Mouse (Mus musculus) cerebellum, adult 11-12 months (tissue): ENCODE measurements at regions not wholly inside any gene's neighbourhood (a gene's known extent, or its start where the extent isn't known, plus 50 kb on each side); places are given as distances from the start of the nearest gene placed in this dataset.

ENCODE experiments used
- DNase-seq: peaks from one replicate; pipeline ENCODE4 v3.0.0; 2022

DNA sequence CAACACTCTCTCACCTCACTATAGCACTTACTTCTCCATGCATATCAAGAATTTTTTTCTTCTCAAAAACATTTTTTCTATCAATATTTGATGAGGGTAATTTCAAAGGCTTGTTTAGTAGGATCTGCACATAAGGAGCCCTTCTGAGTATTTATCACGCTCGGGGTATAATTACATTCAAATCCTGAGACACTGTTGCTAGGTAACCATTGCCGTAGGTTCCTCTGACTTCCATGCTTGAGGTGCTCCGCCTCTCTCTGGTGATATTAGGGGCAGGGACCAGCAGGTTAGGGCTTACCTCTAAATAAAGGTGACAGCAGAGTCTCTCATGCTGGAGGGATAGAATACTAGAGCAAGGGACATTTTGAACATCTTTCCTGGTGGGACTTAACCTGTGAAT is 54.4 kb upstream of the 9630041A04Rik start:
- DNase-seq = no peak

- no peak for DNase-seq
These were observed 64.9 kb upstream of the 9630041A04Rik start for GRCm38 (mm10) chr9:101796718-101797117.

GRCm38 (mm10) chr9:101796063-101796462 is 65.6 kb upstream of the 9630041A04Rik start:
- no peak for DNase-seq

DNA sequence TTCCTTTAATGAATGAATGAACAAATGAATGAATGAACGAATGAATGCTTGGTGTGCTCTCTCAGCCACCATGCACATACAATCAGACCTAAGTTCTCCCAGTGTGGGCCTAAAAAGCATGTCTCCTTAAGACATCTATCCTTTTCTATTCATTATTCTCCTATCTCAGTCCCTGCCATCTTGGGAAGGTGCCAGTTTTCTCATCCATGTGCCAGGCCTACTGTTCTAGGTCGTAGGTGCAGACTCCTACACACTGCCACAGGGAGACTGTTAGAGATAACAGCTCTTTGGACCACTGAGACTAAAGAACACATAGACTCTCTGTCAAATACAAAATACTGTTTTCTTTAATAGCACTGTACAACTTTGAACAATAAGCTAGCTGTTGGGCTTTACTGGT is 66.2 kb upstream of the 9630041A04Rik start:
- DNase-seq = no peak

DNA sequence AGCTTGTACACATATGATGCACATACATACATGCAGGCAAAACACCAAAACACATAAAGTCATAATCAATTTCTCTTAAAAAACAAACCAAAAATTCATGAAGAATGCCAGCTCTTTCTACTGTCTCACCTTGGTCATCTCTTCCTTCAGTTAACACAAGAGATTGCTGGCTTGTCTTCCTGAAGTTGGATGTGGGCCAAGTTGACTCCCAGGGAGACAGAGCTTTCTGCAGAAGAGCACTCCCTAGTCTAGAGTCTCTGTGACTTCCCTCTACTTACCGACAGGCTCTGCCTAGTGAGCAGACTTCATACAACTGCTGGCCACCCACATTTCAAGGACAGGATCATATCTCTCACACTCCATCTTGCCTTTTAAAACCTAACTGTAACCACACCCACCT is 70.7 kb upstream of the 9630041A04Rik start:
- no peak for DNase-seq

DNA sequence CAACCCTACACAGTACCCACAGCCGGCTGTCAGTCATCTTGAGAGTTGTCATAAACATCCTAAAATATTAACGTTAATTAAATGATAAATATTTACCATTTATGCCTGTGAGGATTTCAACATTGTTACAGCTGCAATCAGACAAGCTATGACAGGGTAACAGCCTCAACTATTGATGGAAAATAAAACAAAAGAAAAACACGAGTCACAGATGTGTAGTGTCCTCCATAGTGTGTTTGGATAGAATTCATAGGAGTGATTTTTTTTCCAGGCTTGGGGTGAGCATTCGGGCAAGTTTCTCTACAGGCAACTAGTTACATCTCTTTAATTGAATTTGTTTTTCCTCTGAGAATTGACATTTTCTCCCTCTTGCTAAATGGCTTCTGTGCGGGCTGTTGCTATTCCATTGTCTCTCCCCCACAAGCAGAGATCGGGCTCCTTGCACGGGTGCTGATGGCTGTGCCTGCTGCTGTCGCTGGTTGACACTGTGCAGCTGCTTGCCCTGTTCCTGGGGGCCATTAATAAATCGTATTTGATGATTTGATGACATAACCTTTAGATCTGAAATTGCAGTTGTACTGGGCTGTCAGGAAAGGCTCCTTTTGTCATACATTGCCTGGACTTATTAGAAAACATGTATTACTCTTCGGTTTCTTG is 120.6 kb upstream of the 9630041A04Rik start:
- DNase-seq = no peak

DNA sequence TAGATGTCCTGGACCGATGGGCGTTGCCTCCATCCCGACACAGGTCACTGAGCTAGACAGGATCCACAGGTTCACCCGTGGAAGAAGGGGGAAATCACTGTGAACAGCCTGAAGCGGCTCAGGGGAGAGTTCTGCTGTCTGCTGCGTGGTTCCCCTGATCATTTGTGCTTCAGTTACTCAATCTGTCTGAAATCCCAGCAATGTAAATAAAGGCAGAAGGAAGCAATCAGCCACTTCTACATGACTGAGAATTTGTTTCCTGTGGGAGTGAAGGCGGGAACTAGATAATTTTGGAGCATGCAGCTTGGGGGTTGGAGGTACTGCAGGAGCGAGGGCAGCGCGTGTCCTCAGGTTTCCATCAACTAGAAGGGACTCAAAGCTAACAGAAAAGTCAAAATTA is 122.3 kb upstream of the 9630041A04Rik start:
- no peak for DNase-seq

GRCm38 (mm10) chr9:101734271-101734670 is 127.4 kb upstream of the 9630041A04Rik start:
- DNase-seq = no peak

DNA sequence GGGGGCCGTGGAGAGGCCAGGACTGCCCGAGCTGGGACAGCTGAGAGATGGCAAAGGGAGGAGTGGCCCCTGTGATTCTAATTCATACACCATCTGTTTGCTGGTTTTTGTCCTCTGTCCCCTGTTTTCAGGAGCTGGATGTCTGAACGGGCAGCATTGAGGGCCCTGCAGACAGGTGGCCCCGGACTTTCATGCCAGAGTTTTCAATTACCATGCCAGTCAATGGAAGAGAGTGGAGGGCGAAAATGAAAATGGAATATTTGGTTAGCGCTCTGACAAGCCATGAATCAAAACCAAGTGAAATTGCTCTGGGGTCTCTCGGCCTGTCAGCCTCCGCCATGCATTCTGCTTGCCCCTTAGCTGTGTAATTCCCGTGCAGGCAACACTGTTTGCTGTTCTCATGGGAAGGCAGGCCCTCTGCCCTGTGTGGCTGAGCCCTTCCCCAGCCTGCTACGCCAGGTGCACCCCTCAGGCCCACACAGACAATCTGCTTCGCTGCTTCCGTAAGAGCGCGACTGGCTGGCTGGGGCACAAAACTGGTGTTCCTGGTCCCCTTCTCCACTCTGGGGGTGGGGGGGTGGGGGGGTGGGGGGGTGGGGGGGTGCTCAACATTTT is 127.9 kb upstream of the 9630041A04Rik start:
- no peak for DNase-seq

DNA sequence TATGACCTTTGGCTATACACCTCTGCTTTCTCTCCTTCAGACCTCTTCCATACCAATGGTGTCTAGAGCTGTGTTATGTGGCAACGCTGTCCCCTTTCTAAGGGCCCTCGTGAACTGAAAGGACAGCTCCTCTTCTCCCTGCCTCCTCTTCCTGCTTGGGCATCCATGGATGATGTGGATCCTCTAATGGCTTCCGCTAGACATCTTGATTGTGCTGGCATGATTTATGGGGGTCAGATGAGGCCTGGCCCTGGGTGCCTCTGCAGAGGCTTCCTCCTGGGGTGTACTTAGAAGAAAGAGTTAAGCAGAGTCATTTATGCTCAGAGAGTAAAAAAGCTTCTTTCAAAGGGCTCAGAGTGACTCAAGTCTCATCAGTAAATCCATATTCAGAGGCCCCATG is 131.5 kb upstream of the 9630041A04Rik start:
- no peak for DNase-seq

GRCm38 (mm10) chr9:101717911-101718310 is 143.7 kb upstream of the 9630041A04Rik start:
- no peak for DNase-seq

DNA sequence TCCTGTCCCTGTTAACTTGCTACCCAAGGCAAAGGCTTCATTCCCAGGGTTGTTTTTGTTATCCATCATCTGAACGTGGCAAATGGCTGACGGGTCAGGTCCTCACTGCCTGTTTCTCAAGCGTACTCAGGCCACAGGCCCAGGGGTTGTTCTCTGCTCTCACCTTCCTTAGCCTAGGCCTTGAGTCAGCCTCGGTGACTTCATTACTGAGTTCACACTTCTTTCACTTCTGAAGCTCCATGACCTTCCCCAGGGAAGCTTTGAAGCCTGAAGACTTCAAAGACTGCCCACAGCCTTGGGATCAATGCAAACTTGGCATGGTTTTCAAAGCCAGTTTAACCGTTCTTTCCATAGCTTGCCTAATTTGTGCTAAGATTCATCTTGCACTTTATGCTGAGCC is 145.3 kb upstream of the 9630041A04Rik start:
- no peak for DNase-seq

DNA sequence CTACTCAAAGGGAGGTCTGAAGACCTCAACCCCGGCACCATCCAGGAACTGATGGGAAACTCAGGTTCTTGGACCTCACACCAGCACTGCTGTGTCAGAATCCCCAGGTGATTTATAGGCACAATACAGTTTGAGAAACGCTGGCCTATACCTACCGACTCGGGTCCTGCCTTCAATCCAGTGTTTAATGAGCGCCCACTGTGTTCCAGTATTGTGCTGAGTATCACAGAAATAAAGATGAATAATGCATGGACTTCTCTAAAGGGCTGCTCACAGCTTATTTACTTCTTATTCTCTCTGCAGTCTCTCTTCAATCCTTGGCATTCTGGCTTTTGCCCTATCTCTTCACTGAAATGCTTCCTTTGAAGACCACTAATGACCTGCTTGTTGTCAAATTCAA is 146.8 kb upstream of the 9630041A04Rik start:
- DNase-seq = no peak

DNA sequence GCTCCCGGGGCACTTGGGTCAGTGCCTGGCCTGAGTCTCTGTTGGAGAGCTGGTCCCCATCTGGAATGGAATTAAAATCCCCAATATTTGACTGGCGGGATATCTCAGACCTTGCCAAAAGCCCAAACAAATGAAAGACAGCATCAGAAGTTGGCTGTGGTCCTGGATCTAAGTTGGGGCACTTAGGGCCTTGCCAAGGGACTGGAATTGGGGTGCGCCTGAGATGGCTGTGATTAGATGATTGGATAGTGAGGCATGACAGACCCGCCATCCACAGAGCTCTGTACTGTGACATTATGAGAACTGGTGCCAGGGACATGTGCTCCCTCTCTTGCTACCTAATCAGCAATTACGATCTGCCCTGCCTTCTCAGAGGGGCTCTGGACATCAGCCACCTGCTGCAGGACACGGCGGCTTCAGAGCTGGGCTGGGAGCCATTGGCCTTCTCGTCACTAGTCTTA is 151.0 kb upstream of the 9630041A04Rik start:
- DNase-seq = peak; percentile 79

GRCm38 (mm10) chr9:101700368-101700767 is 161.3 kb upstream of the 9630041A04Rik start:
- no peak for DNase-seq

GRCm38 (mm10) chr9:101694054-101694453 is 167.6 kb upstream of the 9630041A04Rik start:
- no peak for DNase-seq

GRCm38 (mm10) chr9:101691336-101691735 is 170.3 kb upstream of the 9630041A04Rik start:
- no peak for DNase-seq

- DNase-seq = no peak
These were observed 170.7 kb upstream of the 9630041A04Rik start for GRCm38 (mm10) chr9:101690916-101691315.

DNA sequence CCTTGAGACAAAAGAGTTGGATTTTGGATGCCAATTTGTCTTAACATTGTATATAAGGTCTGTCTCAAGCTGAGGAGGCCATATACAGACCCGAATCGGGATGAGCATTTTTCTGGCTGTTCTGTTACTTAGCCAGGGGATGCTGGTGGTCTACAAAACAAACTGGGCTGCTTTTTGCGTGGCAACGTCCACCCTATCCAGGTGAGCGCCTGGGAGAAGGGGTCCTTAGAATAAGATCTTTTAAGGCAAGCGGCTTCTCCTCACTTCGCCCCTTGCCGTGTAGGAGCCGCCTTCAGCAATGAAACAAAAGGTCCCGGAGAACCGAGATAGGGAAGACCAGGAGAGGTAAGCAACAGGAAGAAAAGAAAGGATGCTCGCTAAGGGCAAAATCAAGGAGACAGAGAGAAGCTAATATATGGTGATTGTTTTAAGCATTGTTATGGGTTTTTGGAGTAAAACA is 171.2 kb upstream of the 9630041A04Rik start:
- no peak for DNase-seq

DNA sequence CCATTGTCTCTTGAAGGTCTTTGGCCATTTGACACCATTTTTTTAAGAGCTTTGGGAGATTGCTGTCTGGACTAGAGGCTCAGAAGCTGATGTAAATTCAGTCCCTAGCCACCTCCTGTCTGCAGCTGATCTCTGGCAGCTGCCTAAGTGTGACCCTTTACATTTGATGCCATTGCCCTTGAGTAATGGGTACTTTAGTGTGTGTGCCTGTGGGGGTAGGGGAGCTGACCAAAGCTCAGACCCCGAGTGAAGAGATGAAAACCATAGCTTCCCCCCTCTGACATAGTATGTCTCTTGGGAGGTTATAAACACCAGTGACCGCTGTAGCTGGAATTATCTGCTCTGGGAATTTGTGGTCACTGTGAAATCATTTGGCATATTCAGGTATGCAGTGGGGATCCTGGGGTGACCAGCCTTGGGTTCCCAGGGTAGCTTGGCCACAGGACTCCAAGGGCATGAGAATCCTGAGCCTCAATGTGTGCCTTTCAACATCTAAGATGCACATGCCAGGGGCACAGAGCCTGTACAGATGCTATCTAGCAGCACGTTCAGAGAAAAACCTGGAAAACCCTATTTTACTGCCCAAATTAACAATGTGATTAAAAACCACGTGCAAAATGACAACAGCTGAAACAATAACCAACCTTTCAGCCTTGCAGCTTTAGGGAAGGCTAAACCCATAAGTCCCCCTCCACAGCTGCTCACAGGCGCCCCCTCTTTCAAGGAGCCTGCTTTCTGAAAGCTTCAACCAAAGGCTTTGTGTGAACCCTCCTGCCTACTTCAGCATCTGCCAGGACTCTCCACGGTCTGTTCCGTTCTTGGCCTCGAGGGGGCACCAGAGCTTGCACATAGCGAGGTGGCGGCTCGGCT is 171.9 kb upstream of the 9630041A04Rik start:
- DNase-seq = peak; percentile 75

DNA sequence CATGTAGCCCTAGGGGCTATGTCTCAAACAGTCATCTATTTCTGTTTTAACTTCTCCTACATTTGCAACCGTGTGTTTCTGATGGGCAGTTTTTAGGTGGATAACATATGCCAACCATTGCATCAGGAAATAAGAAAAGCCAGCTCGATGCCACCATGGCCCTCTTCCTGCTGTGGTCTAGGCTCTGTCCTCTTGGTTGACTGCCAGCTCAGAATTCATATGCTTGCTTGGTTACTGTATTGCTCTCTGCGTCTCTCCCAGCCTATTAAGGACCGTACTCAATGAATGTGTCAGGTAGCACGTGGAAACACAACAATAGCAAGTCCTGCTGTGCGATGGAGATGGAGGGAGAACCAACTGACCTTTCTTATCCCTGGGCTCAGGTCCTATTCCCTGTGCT is 174.4 kb upstream of the 9630041A04Rik start:
- DNase-seq = no peak

DNA sequence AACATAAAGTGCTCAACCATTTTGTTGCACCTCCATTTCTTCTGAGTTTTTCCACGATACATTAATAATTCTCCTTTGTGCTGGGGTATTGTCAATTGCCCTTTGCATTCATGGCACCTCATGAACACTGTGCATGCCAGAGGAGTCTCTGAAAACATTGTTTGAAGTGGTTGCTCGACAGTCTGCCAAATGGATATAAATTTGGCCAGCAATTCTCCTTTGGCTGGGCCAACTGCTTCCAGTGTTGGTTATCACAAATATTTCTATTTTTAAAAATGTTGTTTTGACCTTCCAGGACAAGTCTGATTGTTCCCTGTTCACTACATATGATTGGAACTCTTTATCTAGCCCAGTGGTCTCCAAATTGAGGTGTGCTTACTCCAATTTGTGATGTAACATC is 184.1 kb upstream of the 9630041A04Rik start:
- no peak for DNase-seq

- DNase-seq = no peak
These were observed 191.5 kb upstream of the 9630041A04Rik start for GRCm38 (mm10) chr9:101670111-101670510.

DNA sequence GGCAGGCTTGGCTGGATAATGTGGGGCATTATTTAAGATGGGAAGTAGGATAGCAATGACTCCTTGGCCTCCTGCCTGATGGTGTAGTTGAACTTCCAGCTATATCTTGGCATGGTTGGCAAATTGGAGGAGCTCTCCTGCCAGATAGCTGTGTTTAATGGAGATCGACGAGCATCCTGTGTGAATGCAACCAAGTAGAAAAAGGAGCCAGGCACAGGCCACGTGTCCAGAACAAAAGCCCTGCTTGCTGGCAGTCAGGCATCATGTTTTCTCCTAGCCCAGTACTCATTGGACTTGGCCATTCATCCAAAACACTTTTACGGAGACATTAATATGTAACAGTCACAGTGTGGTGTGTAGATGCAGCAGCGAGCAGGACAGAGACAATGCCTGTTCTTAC is 211.8 kb upstream of the 9630041A04Rik start:
- DNase-seq = no peak
